Mouse (Mus musculus): ENCODE results near the gene Tnfrsf13c.

Tnfrsf13c gene

DNA sequence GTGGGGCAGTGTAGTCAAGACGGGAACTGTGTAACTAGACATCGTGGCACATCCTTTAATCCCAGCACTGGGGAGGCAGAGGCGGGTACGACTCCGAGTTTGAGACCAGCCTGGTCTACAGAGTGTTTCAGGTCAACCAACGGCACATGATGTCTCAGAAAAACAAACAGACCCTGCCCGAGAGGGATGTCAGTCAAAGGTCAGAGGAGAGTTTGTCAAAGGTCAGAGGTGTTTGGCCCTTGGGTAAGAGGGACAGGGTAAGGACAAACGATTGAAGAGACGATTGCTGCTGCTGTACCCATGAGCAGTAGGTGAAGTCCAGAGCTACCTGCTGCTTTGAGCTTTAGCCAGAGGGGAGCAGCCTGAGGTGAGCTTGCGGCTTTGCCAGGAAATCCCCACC is 40.6 kb downstream of the Tnfrsf13c start:
- DNase-seq (ENCODE audit: low spot score in 2 of 2): no peak

DNA sequence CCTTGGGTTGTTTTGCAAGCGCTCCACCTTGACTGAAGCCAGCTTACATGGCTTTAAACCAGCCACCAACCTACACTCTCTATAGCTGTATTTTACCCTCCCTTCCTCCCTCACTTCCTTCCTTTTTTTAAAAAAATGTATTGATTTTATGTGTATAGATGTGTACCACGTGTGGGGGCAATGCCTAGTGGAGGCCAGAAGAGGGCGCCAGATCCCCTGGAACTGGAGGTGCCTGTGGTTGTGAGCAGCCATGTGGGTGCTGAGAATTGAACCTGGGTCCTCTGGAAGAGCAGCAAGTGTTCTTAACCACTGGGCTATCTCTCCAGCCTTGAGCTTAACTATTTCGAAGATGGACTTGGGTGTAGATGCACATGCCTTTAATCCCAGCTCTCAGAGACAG is 41.9 kb downstream of the Tnfrsf13c start:
- no peak for DNase-seq (ENCODE audit: low spot score in 2 of 2)

DNA sequence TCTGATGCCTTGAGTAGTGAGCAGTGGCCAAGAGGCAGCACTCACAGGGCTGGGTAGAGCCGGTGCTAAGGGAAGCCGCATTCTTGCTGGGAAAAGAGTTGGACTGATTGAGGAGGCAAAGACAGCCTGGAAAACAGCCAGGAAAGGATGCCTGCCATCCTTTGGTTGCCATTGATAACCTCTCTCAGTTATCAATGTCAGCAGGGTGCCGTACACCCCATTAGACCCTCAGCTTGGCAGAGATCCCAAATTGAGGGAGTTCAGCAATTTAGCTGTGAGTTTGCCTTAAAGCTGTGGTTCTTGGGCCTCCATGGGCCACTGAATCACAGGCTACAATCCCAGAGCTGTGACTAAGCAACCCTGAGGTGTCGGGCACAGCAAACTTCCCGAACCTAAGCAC is 43.0 kb downstream of the Tnfrsf13c start:
- DNase-seq (ENCODE audit: low spot score in 2 of 2): no peak

DNA sequence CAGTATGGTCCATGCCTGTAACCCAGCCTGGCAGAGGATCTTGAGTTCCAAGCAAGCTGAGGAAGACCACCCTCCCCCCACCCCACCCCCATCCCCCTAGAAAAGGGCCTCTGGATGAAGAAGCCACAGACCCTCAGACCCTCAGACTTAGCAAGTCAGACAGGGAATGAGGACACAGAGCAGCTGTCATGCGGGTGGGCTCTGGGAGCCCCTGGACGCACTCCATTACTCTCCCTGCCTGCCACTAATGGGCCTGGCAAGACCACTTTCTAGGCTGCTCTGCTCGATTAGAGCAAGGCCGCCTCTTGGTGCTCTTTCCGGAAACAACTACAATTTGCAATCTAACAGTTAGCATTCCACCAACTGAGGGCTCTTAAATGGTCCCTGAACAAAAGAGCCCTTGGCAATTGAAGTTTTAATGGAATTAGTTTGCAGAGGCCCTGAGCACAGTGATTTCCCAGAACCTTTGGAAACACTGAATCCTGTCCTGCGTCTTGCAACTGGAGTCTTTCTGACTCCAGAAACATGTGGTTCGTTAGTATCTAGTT is 46.4 kb downstream of the Tnfrsf13c start:
- no peak for DNase-seq (ENCODE audit: low spot score in 2 of 2)

DNA sequence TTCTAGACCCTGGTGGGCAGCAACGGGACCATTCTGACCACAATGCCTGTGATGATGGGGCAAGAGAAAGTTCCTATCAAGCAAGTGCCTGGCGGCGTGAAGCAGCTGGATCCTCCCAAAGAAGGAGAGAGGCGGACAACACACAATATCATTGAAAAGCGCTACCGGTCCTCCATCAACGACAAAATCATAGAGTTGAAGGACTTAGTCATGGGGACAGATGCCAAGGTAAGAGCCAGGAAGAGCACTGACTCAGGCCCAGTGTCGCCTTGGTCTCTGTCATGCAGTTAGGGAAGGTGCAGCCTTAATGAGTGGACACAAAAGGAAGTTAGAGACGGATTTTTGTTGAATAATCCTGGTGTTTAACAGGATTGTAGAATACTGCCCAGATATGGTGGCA is 49.1 kb downstream of the Tnfrsf13c start:
- no peak for DNase-seq (ENCODE audit: low spot score in 2 of 2)

DNA sequence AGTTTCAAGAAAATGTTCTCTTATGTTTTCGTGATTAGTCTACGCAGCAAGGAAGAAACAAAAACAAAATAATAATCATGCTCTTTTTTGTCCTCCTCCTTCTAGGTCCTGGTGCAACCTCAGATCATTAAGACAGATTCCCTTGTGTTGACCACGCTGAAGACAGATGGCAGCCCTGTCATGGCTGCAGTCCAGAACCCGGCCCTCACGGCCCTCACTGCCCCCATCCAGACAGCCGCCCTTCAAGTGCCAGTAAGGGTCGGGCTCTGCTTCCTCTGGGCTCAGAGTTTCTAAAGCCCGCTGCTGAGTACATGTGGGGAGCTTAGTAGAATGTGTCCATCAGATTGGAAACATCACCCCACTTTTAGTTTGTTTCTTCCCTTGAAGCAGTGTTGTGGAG is 51.5 kb downstream of the Tnfrsf13c start:
- DNase-seq (ENCODE audit: low spot score in 2 of 2): no peak

Data from left cerebral cortex, adult 9 months (tissue).